ENCODE assay signal across 1 mouse cellular context in genomic region chr17:32829540-32830417, GRCm38 (mm10).
TF ChIP-seq lines count a peak whose summit lies in the region.

Gene Zfp799, minus strand, starts transcription at chr17:32830261.

TF ChIP-seq in CH12.LX, 34 proteins besides CTCF, POLR2A, EP300 and RAD21 (continued from another document):
- peak; percentile 68 for TF ChIP-seq NRF1 (IDR thresholded peaks at IDR 0.05; ENCODE audit: low read depth, low read length)
- no peak for TF ChIP-seq JUN (IDR thresholded peaks at IDR 0.05; ENCODE audit: insufficient read depth, low read depth, low read length)
- no peak for TF ChIP-seq JUND (conservative IDR thresholded peaks at IDR 0.05; ENCODE audit: low read depth, low read length)
- peak; percentile 68 for TF ChIP-seq NELFE (IDR thresholded peaks at IDR 0.05; ENCODE audit: low read depth, low read length)
- 0 out of 2 replicates have a peak, but pooled peaks have one; percentile 22 for TF ChIP-seq MEF2A (IDR thresholded peaks at IDR 0.05; ENCODE audit: borderline replicate concordance, low read depth, low read length)
- peak; percentile 19; the same call in 1 of the 2 replicates for TF ChIP-seq CHD2 (IDR thresholded peaks at IDR 0.05; ENCODE audit: low read length)
- no peak for TF ChIP-seq RCOR1 (conservative IDR thresholded peaks at IDR 0.05; ENCODE audit: low read depth, low read length)
- TF ChIP-seq ZNF384 (IDR thresholded peaks at IDR 0.05; ENCODE audit: low read depth, low read length), result 0 out of 2 replicates have a peak, but pooled peaks have one; percentile 24
